Mouse (Mus musculus): ENCODE data around the gene Gm8297. TPM values are rescaled to one million over a fixed set of nuclear protein-coding genes. Genes with fewer than 3 reads are reported as not detected.

Gene Gm8297
- polyA plus RNA-seq (2014; fragmentation: Illumina TruSeq; extraction: RNeasy Lipid Tissue Mini Kit (QIAGEN cat#74804); ENCODE audit: low read depth, low replicate concordance) = 70.4 TPM

DNA sequence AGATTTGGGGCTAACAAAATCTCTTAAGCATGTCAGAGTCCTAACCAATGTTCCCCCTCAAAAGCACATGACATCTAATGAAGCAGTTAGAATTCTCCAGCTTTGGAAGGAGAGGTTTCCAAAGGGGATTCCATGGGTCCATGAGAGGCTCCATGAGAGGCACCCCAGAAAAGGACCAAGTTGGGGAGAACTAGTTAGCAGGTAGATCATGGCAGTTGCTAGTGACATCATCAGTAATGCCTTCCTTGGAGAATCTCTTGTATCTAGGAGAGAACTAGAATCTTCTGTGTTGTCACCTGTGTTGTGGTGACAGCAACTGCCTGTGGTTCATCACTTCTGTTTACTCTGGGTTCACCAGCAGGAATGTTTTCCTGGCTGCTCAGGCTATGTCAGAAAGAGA, at the start of gene Gm8297:
Gene Gm8297 (plus strand): TSS at position 301 of the 400 bp plus-strand sequence.

GRCm38 (mm10) chr14:5015591-5015990, 31.9 kb downstream of the Gm8297 start, which contains the start of gene Gm3298:
TSS of gene Gm3298 (plus strand) at chr14:5015891.

Other genes starting within 250 kb of the Gm8297 start
- 5.4 TPM for gene Gm9602, start 207.6 kb upstream of the Gm8297 start, polyA plus RNA-seq (2014; fragmentation: Illumina TruSeq; extraction: RNeasy Lipid Tissue Mini Kit (QIAGEN cat#74804); ENCODE audit: low read depth, low replicate concordance)
- gene Gm3269, start 145.8 kb upstream of the Gm8297 start, polyA plus RNA-seq (2014; fragmentation: Illumina TruSeq; extraction: RNeasy Lipid Tissue Mini Kit (QIAGEN cat#74804); ENCODE audit: low read depth, low replicate concordance) = 0.13 TPM
- 0.70 TPM for gene Gm3264, start 128.4 kb upstream of the Gm8297 start, polyA plus RNA-seq (2014; fragmentation: Illumina TruSeq; extraction: RNeasy Lipid Tissue Mini Kit (QIAGEN cat#74804); ENCODE audit: low read depth, low replicate concordance)
- 0.24 TPM for gene Gm3278, start 91.5 kb upstream of the Gm8297 start, polyA plus RNA-seq (2014; fragmentation: Illumina TruSeq; extraction: RNeasy Lipid Tissue Mini Kit (QIAGEN cat#74804); ENCODE audit: low read depth, low replicate concordance)
- not detected for gene Gm3298, start 32.0 kb downstream of the Gm8297 start, polyA plus RNA-seq (2014; fragmentation: Illumina TruSeq; extraction: RNeasy Lipid Tissue Mini Kit (QIAGEN cat#74804); ENCODE audit: low read depth, low replicate concordance)
- gene 4930555G01Rik, start 66.7 kb downstream of the Gm8297 start, polyA plus RNA-seq (2014; fragmentation: Illumina TruSeq; extraction: RNeasy Lipid Tissue Mini Kit (QIAGEN cat#74804); ENCODE audit: low read depth, low replicate concordance) = 4.0 TPM
- gene Gm8281, start 87.1 kb downstream of the Gm8297 start, polyA plus RNA-seq (2014; fragmentation: Illumina TruSeq; extraction: RNeasy Lipid Tissue Mini Kit (QIAGEN cat#74804); ENCODE audit: low read depth, low replicate concordance) = 4.1 TPM
- gene Gm8279, start 147.6 kb downstream of the Gm8297 start, polyA plus RNA-seq (2014; fragmentation: Illumina TruSeq; extraction: RNeasy Lipid Tissue Mini Kit (QIAGEN cat#74804); ENCODE audit: low read depth, low replicate concordance) = 34.0 TPM
- gene Gm3317, start 180.6 kb downstream of the Gm8297 start, polyA plus RNA-seq (2014; fragmentation: Illumina TruSeq; extraction: RNeasy Lipid Tissue Mini Kit (QIAGEN cat#74804); ENCODE audit: low read depth, low replicate concordance) = not detected
- gene Gm8271, start 201.9 kb downstream of the Gm8297 start, polyA plus RNA-seq (2014; fragmentation: Illumina TruSeq; extraction: RNeasy Lipid Tissue Mini Kit (QIAGEN cat#74804); ENCODE audit: low read depth, low replicate concordance) = 0.20 TPM

All from testis, adult 10 weeks (tissue).